Mouse (Mus musculus): ENCODE measurements at regions not wholly inside any gene's neighbourhood (a gene's known extent, or its start where the extent isn't known, plus 50 kb on each side); places are given as distances from the start of the nearest gene placed in this dataset.
A peak's percentile ranks its signal among the peaks of the same experiment; 100 is the strongest.

DNA sequence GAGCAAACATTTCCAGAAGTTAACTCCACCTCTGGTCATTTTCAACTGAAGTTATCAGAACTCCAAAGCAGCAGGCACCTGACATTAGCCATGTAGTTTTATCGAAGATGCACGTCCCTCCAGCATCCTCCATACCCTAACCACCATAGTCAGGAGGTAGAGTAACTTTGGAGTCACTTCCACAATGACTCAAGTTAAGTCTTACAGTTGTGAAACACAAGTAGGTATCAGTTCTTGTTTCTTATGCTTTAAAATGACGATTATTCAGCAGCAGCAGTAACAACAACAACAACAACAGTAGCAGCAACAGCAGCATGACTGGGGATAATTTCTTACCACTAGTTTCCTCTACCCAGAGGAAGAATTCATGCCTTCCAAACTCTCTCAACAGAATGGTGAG lies 51.3 kb upstream of the Tank start:
- DNase-seq (ENCODE audit: low read depth in 1 of 2, low spot score in 2 of 2), result no peak

GRCm38 (mm10) chr2:61524060-61524734 lies 54.2 kb upstream of the Tank start:
- DNase-seq (ENCODE audit: low read depth in 1 of 2, low spot score in 2 of 2), result no peak

DNA sequence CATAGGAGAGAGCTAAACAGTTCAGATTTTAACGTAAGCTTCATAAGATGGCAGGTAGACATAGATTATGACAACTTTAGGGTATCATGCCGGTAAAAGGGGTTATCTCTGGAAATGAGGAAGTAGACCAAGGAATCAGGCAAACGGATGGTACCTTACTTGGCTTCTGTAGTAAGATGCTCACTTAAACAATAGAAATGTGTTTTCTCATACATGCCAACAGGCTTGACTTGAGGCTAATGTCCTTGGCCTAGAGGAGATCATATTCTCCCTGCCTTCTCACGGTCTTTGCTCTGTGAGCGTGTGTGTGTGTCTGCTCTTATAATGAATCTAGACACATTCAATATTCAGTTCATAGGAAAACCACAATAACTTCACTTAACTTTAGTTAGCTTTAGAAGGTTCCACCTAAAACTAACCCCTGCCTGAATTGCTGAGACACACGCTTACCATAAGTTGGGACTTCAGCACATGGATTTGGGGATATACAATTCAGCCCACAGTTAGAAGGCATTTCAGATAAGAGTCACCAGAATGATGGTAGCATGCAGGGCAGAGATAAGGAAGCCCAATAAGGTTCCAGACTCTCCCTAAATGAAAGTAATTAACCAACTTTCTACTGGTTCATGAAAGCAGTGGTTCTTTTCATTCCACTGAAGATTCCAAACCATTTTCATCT lies 63.8 kb upstream of the Tank start:
- DNase-seq (ENCODE audit: low read depth in 1 of 2, low spot score in 2 of 2), result no peak

GRCm38 (mm10) chr2:61513787-61514444 lies 64.5 kb upstream of the Tank start:
- DNase-seq (ENCODE audit: low read depth in 1 of 2, low spot score in 2 of 2), result no peak

DNA sequence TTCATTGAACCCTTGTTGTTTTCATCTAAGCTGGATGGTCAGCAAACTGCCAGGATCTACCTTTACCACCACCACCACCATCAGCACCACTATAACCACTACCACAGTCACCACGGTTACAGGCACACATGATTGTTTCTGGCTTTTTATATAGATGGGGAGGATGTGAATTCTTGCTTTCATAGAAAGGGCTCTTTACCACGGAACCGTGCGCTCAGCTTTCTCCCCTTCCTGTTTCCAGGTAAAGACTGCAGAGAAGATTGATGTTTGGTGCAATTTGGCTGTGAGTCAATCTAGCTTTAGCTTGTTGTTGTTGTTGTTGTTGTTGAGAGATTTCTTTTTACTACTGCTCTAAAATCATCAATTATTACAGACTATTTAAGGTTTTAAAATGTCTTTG lies 74.8 kb upstream of the Tank start:
- DNase-seq (ENCODE audit: low read depth in 1 of 2, low spot score in 2 of 2), result no peak

DNA sequence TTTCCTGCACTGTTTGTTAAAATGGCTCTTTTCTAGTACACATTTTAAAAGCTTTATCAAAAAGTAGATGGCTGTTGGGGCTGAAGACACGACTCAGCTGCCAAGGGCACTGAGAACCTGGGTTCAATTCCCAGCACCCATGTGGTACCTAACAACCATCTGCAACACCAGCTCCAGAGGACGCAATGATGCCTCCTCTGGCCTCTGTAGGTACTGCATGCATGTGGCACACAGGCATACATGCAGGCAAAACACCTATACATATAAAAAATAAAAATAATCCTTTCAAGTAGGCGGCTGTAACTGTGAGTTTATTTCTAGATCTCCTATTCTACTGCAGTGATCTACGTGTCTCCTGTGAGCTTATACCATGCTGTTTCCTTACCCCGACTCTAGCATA lies 76.5 kb upstream of the Tank start:
- no peak for DNase-seq (ENCODE audit: low read depth in 1 of 2, low spot score in 2 of 2)

GRCm38 (mm10) chr2:61499266-61499665 lies 79.1 kb upstream of the Tank start:
- DNase-seq (ENCODE audit: low read depth in 1 of 2, low spot score in 2 of 2), result no peak

- no peak for DNase-seq (ENCODE audit: low read depth in 1 of 2, low spot score in 2 of 2)
These were observed 80.5 kb upstream of the Tank start for GRCm38 (mm10) chr2:61497930-61498329.

DNA sequence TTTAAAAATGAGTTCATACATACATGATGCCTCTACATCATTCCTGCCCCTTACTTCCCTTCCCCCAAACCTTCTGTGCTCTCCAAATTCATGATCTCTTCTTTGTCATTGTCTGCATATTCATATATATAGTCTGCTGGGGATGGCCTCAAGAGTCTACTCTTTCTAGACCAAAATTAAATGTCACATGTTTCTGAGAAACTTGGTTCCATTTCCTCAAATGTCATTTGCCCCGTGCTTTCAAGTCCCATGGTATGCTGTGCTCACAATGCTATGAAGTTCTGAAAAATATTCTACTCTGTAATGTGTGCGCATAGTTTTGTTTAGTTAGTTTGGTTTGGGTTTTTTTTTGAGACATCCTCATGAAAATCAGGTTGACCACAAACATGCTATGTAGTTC lies 81.4 kb upstream of the Tank start:
- no peak for DNase-seq (ENCODE audit: low read depth in 1 of 2, low spot score in 2 of 2)

- peak in 1 of 2 experiments; percentile 30 for DNase-seq (ENCODE audit: low read depth in 1 of 2, low spot score in 2 of 2)
These were observed 84.3 kb upstream of the Tank start for GRCm38 (mm10) chr2:61493918-61494712.

GRCm38 (mm10) chr2:61492043-61492743 lies 86.2 kb upstream of the Tank start:
- DNase-seq (ENCODE audit: low read depth in 1 of 2, low spot score in 2 of 2), result peak in 1 of 2 experiments; percentile 12

DNA sequence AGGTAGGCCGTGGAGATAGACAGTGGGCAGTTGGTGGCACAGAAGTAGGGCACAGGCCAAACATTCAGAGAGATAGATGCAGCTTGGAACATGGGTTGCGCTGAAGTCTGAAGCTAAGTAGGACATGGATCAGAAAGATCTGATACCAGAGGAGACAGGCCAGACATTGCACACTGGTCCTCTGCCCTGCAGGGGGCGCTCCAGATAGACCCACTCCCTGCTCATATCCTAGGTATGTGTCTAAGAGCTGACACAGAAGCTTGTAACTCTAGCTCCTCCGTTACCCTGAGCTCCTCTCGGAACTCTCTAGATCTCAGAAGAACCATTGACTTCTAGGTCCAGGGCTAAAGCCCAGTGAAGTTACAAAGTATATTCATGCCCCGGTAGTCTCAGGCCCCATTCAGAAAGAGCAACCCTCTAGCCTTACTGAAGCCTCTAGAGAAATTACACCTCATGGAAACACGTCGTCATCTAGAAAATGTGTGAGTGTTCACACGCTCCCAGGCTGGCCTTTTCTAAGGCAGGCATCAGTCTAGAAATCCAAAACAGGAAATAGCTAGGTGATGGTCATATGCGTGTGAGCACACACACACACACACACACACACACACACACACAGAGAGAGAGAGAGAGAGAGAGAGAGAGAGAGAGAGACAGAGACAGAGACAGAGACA lies 87.8 kb upstream of the Tank start:
- DNase-seq (ENCODE audit: low read depth in 1 of 2, low spot score in 2 of 2), result no peak

DNA sequence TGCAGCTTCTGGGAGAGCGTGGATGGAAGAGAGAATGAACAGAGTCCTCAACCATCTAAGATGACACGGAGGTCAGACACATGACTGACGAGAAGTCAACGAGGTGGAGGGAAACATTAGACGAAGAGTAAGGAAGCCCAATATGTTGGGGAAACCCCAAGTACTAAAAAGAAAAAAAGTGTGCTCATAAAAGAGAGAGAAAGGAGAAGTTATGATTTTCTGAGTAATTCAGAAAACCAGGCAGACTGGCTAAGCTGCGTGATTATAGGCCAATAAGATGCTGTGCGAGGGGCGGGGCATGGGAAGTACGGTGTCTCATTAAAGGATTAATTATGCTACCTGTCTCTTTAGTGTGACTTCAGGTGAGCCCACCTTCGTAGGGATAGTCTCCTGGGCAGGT lies 88.6 kb upstream of the Tank start:
- DNase-seq (ENCODE audit: low read depth in 1 of 2, low spot score in 2 of 2), result no peak

DNA sequence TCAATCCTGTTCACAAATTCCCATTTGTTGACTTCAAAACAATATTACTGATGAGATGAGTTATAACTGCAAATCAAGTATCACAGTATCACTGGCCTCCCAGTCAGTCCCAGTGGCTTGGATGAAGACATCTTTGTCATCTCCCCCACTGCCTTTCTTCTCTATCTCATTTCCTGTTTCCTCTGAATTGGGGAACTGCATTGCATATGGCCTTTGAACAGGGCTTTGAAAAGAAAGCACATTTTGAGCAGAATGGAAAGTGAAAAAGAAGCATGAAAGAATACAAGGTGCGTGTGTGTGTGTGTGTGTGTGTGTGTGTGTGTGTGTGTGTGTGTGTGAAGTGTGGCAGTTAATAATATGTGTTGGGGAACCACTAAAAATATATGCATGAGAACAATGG lies 94.6 kb upstream of the Tank start:
- DNase-seq (ENCODE audit: low read depth in 1 of 2, low spot score in 2 of 2), result no peak

- no peak for DNase-seq (ENCODE audit: low read depth in 1 of 2, low spot score in 2 of 2)
These were observed 101.7 kb upstream of the Tank start for GRCm38 (mm10) chr2:61476648-61477047.

DNA sequence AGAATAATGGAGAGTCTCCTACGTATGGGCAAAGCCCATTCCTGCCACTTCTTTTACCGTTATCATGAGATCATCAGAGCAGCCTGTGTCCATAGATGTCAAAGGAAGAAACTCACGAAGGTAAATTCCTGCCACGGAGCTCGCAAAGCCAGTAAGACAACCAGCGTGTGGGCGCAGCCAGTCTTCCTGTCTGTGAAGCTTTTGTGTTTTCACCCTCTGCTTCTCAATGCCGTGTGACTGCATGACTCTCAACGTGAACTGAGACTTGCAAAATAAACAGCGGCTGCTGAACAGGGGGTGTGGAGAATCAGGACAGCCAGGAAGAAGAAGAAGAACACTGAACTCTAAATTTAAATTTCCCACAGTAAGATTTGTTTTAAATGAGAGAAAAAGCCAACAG lies 103.8 kb upstream of the Tank start:
- no peak for DNase-seq (ENCODE audit: low read depth in 1 of 2, low spot score in 2 of 2)

DNA sequence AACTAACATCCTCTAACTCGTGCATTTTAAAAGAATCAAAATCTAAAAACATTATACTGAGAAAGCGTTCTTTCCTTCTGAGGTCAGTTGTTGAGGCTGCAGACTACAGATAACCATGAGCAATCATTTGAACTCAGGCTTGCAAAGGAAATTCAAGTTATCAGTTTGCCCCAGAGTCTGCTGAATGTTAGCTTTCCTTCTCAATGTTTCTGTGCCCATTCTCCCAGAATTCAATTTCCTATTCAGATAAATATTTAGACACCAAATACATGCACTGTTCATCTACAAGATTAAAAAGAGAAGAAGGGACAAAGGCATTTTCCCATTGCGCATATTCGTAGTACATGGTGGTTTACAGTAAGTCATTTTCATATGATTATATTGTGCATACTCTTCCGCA lies 107.9 kb upstream of the Tank start:
- no peak for DNase-seq (ENCODE audit: low read depth in 1 of 2, low spot score in 2 of 2)

DNA sequence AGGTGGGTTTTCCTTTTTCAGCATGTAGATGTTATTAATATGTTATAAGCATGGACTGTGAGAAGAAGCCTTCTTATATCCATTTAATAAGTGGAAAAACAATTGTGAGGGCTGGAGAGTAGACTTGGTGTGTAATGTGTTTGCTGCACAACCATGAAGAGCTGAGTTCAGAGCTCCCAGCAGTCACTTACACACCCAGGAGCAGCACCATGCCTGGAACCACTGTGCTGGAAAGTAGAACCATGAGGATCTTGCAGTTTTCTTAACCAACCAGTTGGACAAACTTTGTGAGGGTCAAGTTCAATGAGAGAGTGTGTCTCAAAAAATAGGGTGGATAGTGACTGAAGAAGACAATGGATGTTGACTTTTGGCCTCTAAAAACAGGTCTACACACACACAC lies 108.3 kb upstream of the Tank start:
- DNase-seq (ENCODE audit: low read depth in 1 of 2, low spot score in 2 of 2), result no peak

DNA sequence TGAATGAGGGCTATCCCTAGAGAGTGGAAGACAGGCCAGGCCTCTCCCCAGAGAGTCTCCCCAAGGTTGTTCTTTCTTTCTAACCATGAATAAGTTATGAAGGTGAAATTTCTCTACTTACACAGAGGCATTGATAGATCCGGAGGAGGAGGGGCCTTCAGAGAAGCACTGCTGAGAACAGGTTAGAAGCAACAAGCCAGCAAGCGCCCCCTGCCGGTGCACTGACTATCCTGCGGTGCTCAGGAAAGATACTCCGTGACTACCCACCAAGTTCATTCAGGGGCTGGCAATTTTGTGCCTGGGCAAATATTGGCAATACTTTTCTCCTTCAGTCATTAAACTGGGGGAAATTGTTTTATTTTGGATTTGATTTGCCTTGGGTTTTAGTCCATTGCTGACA lies 122.5 kb upstream of the Tank start:
- peak in 1 of 2 experiments; percentile 5 for DNase-seq (ENCODE audit: low read depth in 1 of 2, low spot score in 2 of 2)

DNA sequence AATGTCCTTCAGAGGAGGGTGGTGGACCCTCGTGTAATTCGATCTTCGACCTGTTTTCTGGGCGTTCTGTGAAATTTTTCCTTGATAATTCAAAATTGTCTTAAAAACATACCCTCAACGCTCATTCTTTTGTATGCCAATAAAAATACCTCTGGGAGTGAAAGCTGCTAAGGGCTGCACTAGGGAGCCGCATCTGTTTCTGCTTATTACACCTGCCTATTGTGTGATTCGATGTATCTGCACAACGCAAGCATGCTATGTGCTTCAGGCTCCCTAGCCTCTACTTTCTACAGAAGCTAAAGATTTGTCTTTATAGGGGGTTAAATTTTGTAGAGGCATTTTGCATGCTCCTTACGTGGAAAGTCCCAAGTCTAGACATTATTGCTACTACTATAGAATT lies 123.7 kb upstream of the Tank start:
- DNase-seq (ENCODE audit: low read depth in 1 of 2, low spot score in 2 of 2), result no peak
